Mouse (Mus musculus): ENCODE results near the gene Zfp989. TPM values are rescaled to one million over a fixed set of nuclear protein-coding genes. Genes with fewer than 3 reads are reported as not detected.

Zfp989 gene
- total and polyA plus RNA-seq, 2 experiments from 2014 or later: not detected

Other genes starting within 250 kb of the Zfp989 start
- gene Gm21411, start 62.4 kb upstream of the Zfp989 start, total RNA-seq (2014; rRNA removed): not detected in 2 replicates
- gene Gm21411, start 62.4 kb upstream of the Zfp989 start, polyA plus RNA-seq (2015; fragmentation: Nextera tagmentation; extraction: Ambion mirVana): not detected in 2 replicates
- gene Rex2, start 49.9 kb downstream of the Zfp989 start, total RNA-seq (2014; rRNA removed): not detected in 2 replicates
- not detected in 2 replicates for gene Rex2, start 49.9 kb downstream of the Zfp989 start, polyA plus RNA-seq (2015; fragmentation: Nextera tagmentation; extraction: Ambion mirVana)
- gene Zfp991, start 160.1 kb downstream of the Zfp989 start, total RNA-seq (2014; rRNA removed): 6.2 and 7.9 TPM in 2 replicates
- gene Zfp991, start 160.1 kb downstream of the Zfp989 start, polyA plus RNA-seq (2015; fragmentation: Nextera tagmentation; extraction: Ambion mirVana): 3.5 and 3.8 TPM in 2 replicates

Data from forebrain, postnatal 0 days (tissue).